Mouse (Mus musculus) urinary bladder, postnatal 36 days (tissue): ENCODE data around the gene Gpha2.
A peak's percentile ranks its signal among the peaks of the same experiment; 100 is the strongest.

Experiments used
- DNase-seq, 2 experiments: peaks; one replicate each; pipeline ENCODE4 v3.0.0; 2022; ENCODE audit warnings: low spot score in 2 of 2, mixed read lengths in 1 of 2

Gpha2 gene

DNA sequence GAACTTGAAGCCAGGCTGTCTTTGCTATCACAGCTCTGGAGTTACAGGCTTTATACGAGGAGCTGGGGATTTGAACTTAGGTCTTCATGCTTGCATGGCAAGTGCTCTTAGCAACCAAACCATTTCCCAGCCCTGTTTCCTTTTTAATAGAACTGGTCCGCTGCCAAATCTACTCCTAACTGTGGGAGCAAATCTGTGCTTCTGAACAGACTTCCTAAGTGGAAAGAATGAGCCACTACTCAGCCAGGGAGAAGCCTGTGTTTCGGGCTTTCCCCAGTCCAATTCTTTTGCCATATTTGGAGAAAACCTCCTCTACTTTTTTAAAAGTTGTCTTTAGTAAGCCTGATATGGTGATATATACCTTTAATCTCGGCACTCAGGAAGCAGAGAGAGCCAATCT, 46.6 kb downstream of the Gpha2 start:
- DNase-seq: no peak

DNA sequence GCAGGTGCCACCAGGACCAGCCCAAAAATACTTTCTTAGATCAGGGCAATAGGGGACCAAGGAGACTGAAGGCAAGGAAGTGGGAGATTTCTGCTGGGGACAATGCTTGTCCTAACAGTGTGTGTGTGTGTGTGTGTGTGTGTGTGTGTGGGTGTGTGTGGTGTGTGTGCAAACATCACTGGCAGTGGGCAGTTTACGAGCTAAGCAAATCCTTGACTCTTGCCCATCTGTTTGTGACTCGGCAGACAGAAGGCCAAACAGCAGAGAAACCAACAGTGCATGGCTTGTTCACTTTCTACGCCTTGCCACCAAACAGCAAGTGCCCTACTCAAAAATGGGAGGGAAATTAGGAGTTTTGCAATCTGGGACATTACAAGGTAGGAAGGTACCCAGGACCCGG, 47.4 kb downstream of the Gpha2 start:
- no peak for DNase-seq

- DNase-seq: no peak
These were observed 47.9 kb downstream of the Gpha2 start for GRCm38 (mm10) chr19:6273998-6274608.

DNA sequence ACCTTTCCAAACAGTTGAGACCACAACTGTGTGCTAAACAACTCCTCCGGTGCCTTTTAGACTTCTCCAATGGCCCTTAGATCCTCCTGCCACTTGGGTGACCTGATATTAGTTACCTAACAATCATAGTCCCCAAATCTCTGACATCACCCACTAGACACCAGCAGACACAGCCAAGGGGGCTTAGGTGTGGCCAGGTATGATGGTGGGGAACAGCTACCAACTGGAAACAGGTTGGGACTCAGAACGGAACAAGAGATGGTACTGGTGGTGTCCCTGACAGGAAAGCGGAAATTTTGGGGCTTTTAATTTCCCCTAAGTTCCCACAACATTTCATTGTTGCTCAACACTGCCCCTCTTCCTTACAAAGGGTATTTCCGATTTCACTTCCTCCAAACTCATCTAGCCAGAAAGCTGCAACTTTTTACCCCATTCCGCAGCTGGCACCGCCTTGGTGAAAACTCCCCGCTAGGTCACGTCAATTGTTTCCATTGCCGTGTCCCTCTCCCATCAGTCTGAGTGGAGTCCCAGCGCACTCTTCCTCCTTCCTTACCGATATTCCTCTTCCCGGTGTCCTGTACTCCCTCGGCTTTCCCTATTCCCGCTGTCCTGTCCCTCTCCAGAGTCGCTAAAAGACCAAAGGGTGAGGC, 49.7 kb downstream of the Gpha2 start:
- DNase-seq: peak in 1 of 2 experiments; percentile 61

- DNase-seq: peak; percentile 97 to 98
These were observed 50.5 kb downstream of the Gpha2 start, which contains the start of gene Ehd1 for GRCm38 (mm10) chr19:6276426-6277421. Ehd1 (plus strand) TSS chr19:6276725.
